Mouse (Mus musculus) cerebellum, adult 9-10 months (tissue): ENCODE data around the gene Zfp667.

Experiments
- DNase-seq: peaks from one replicate; pipeline ENCODE4 v3.0.0; 2022

Zfp667 gene

DNA sequence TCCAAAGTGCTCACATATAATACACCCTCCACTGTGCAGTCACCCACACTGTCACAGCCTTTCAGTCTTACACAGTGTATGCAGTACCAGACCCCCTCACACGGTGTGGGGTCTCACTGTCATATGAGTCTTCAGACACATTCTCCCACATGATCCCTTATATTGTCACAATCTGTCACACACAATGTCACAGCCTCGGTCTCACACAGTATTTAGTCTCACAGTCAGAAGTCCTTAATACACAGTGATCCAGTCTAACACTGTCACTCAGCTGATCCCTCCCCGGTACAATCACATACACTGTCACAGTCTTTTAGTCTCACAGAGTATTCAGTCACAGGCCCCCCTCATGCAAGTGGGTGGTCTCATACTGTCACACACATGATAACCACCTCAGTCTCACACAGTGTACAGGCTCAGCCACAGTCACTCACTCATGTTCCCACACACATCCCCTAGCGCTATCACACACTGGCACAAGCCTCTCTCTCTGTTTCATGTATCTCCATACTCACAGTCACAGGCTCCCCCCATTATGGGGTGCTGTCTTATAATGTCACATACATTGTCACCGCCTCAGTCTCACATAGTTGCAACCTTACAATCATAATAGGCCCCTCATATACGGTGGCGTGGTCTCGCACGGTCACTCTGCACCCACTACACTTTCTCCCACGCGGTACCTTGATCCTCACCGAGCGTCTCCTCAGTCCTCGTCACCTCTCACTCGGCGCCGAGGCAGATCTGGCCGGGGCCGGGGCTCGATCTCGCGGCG lies 44.3 kb downstream of the Zfp667 start:
- DNase-seq = no peak

GRCm38 (mm10) chr7:6331233-6331956 lies 45.0 kb downstream of the Zfp667 start, which contains the start of gene Zfp583:
Zfp583 (minus strand) TSS chr7:6331285.
- DNase-seq = peak; percentile 89

- DNase-seq = no peak
These were observed 53.5 kb downstream of the Zfp667 start for GRCm38 (mm10) chr7:6339865-6340264.

DNA sequence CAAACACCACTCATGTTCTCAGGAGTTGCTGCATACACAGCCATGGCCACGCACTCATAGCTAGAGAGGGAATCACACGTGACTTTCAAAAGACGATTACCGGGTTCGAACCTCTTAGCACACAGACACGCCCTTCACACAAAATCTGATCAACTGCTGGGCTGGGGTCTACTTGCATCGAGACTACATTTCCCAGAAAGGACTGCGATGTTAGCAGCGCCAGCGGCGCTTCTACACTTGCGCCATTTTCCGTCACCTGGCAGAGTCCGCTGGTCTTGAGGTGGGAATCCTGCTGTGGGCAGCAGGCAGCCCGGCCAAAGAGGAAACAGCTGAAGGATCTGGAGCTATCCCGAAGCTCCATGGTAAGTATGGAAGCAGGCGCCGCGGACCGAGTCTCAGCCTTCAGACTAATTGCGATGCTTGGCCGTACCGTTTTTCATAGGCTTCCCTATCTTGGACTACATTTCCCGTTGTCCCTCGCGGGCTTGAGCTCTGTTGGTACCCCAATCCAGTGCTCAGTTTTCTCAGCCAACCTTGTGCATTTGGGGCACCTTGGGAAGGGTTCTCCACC lies 57.2 kb downstream of the Zfp667 start, which contains the start of gene Gm3854:
Gm3854 (plus strand) TSS at position 259 of the 571 bp plus-strand sequence.
- peak; percentile 87 for DNase-seq

- DNase-seq = peak; percentile 55
These were observed 57.7 kb downstream of the Zfp667 start for GRCm38 (mm10) chr7:6344124-6344523.
